Mouse (Mus musculus) ZHBTc4 (cell line): ENCODE results near the gene Il9r.
A peak's percentile ranks its signal among the peaks of the same experiment; 100 is the strongest.

Experiments
- DNase-seq: peaks from one replicate; pipeline ENCODE4 v3.0.0-alpha.2; 2011; ENCODE audit warnings: low read depth, low spot score

Gene Il9r

GRCm38 (mm10) chr11:32198256-32198955, 1.7 kb downstream of the Il9r start:
- DNase-seq, result no peak

- no peak for DNase-seq
These were observed 2.3 kb downstream of the Il9r start for GRCm38 (mm10) chr11:32197766-32198165.

- no peak for DNase-seq
These were observed 3.4 kb downstream of the Il9r start for GRCm38 (mm10) chr11:32196727-32197126.

- no peak for DNase-seq
These were observed 4.1 kb downstream of the Il9r start for GRCm38 (mm10) chr11:32195867-32196540.

GRCm38 (mm10) chr11:32194626-32195025, 5.5 kb downstream of the Il9r start:
- DNase-seq, result no peak

- no peak for DNase-seq
These were observed 6.0 kb downstream of the Il9r start for GRCm38 (mm10) chr11:32194086-32194485.

- no peak for DNase-seq
These were observed 6.9 kb downstream of the Il9r start for GRCm38 (mm10) chr11:32193156-32193555.

- no peak for DNase-seq
These were observed 9.4 kb downstream of the Il9r start for GRCm38 (mm10) chr11:32190603-32191110.

GRCm38 (mm10) chr11:32190119-32190518, 10.0 kb downstream of the Il9r start:
- DNase-seq, result no peak

GRCm38 (mm10) chr11:32189434-32189833, 10.6 kb downstream of the Il9r start:
- no peak for DNase-seq

- DNase-seq, result no peak
These were observed 11.2 kb downstream of the Il9r start for GRCm38 (mm10) chr11:32188881-32189280.

GRCm38 (mm10) chr11:32187256-32187655, 12.8 kb downstream of the Il9r start:
- DNase-seq, result peak; percentile 60

- no peak for DNase-seq
These were observed 14.0 kb downstream of the Il9r start for GRCm38 (mm10) chr11:32186031-32186430.

- no peak for DNase-seq
These were observed 15.6 kb downstream of the Il9r start for GRCm38 (mm10) chr11:32184469-32184868.

- peak; percentile 72 for DNase-seq
These were observed 17.9 kb downstream of the Il9r start for GRCm38 (mm10) chr11:32181973-32182868.

- DNase-seq, result no peak
These were observed 18.8 kb downstream of the Il9r start for GRCm38 (mm10) chr11:32181246-32181645.

- no peak for DNase-seq
These were observed 21.6 kb downstream of the Il9r start for GRCm38 (mm10) chr11:32178506-32178905.

- no peak for DNase-seq
These were observed 33.4 kb downstream of the Il9r start for GRCm38 (mm10) chr11:32166683-32167082.

GRCm38 (mm10) chr11:32161922-32162804, 37.9 kb downstream of the Il9r start:
- DNase-seq, result peak; percentile 88

GRCm38 (mm10) chr11:32161500-32161899, 38.6 kb downstream of the Il9r start:
- peak; percentile 47 for DNase-seq

GRCm38 (mm10) chr11:32160341-32160740, 39.7 kb downstream of the Il9r start:
- DNase-seq, result no peak
